Mouse (Mus musculus) intestine, embryonic 15.5 days (tissue): ENCODE measurements at regions not wholly inside any gene's neighbourhood (a gene's known extent, or its start where the extent isn't known, plus 50 kb on each side); places are given as distances from the start of the nearest gene placed in this dataset.

Source experiments
- ATAC-seq: fragments of 200-750 bp; cut with Nextera tagmentation; 2 replicates; pipeline ENCODE4 v1.8.0; 2017; ENCODE audit warnings: moderate TSS enrichment, moderate library complexity
- H3K27ac ChIP-seq: fragments of 300-500 bp; sonication (generic); 2 replicates; pipeline ENCODE4 v1.5.1; 2015; ENCODE audit warnings: mild to moderate bottlenecking, inconsistent platforms
- H3K27me3 ChIP-seq: fragments of 300-500 bp; sonication (generic); replicated peaks from 2 replicates; pipeline ENCODE4 v1.6.1; 2015; ENCODE audit warnings: inconsistent platforms
- H3K36me3 ChIP-seq: fragments of 300-500 bp; sonication (generic); 2 replicates; pipeline ENCODE4 v1.6.1; 2015; ENCODE audit warnings: inconsistent platforms
- H3K4me1 ChIP-seq: fragments of 300-500 bp; sonication (generic); replicated peaks from 2 replicates; pipeline ENCODE4 v1.6.1; 2015; ENCODE audit warnings: inconsistent platforms
- H3K4me2 ChIP-seq: fragments of 300-500 bp; sonication (generic); replicated peaks from 2 replicates; pipeline ENCODE4 v1.6.1; 2015; ENCODE audit warnings: mild to moderate bottlenecking, inconsistent platforms
- H3K4me3 ChIP-seq: fragments of 300-500 bp; sonication (generic); replicated peaks from 2 replicates; pipeline ENCODE4 v1.5.1; 2015; ENCODE audit warnings: inconsistent platforms
- H3K9ac ChIP-seq: fragments of 300-500 bp; sonication (generic); 2 replicates; pipeline ENCODE4 v1.6.1; 2015; ENCODE audit warnings: inconsistent platforms
- H3K9me3 ChIP-seq: fragments of 300-500 bp; sonication (generic); 2 replicates; pipeline ENCODE4 v1.6.1; 2016; ENCODE audit warnings: inconsistent platforms
- WGBS: fragments of 180-500 bp; shearing (Covaris S2); methylation state at CpG from one replicate; pipeline ENCODE4 v1.1.7; 2015; 5-methylcytosine and 5-hydroxymethylcytosine counted together

DNA sequence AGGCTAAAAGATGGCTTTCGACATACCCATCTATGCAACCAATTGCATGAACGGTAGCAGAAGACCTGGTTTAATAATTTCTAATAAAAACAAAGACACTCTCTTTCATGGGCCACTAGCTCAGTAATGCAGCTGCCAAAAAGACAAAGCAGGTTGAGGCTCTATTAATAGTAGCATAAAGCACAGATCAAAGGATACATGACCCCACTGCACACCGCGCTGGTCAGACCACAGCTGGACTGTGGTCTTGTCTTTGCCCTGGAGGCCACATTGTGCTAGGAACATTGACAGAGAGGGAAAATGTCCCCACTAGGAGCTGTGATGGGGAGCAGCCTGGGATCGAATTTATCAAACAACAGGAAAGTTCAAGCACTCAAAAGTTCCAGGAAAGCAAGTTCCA lies 79.3 kb upstream of the Ntf3 start:
- no peak for ATAC-seq
- Histone ChIP-seq H3K9me3 (no peaks in the 10 kb centered on the region), H3K36me3 (no peaks in the 10 kb centered on the region), H3K27ac (no peak overlapping the region), H3K4me3 (no peak overlapping the region), H3K9ac (no peak overlapping the region), H3K4me1 (no peaks in the 10 kb centered on the region), H3K4me2 (no peak overlapping the region), H3K27me3 (no peaks in the 10 kb centered on the region)
- WGBS: 91% methylated on average over 5 of the region's 5 CpGs

DNA sequence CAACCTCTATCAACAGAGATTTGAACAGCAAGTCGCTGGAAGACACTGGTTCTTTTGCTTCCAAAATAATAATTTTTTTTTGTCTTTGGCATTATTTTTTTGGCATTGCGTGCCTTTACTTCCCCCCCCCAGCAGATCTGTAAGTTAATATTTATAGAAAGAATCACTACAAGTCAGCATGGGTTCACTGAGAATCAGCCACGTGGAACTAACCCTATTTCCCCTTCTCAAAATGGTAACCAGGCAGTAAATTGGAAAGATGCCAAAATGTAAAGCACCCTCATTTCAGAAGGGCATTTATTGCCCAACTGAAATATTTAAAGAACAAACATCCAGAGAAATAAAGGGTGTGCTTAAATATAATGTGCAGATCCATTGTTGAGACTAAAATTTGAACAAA lies 78.7 kb upstream of the Ntf3 start:
- Histone ChIP-seq H3K27me3 (no peaks in the 10 kb centered on the region), H3K36me3 (no peaks in the 10 kb centered on the region), H3K9ac (no peak overlapping the region), H3K4me2 (no peak overlapping the region), H3K4me3 (no peak overlapping the region), H3K4me1 (no peaks in the 10 kb centered on the region), H3K27ac (no peak overlapping the region), H3K9me3 (no peaks in the 10 kb centered on the region)
- ATAC-seq: no peak
- 71% methylated on average over 3 of the region's 3 CpGs for WGBS

DNA sequence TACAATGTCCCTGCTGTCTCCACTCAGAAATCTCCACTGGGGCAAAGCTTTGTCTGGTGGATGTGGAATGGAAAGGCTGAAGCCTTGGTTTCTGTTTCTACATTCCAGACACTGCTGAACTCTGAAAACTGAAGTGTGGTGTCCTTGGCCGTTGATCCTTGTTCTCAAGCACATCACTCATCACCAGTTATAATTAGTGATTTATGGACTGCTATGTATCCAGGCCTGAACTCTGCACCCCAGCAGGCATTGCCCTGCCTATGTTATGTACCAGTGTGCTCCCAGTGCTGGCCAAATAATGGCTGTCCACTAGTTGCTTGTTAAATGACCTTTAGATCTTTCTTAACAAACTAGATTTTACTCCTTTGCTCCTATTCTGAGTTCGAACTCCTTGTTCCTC lies 75.6 kb upstream of the Ntf3 start:
- Histone ChIP-seq H3K27ac (no peak overlapping the region), H3K4me1 (no peaks in the 10 kb centered on the region), H3K27me3 (no peaks in the 10 kb centered on the region), H3K9me3 (no peaks in the 10 kb centered on the region), H3K36me3 (no peaks in the 10 kb centered on the region), H3K9ac (no peak overlapping the region), H3K4me2 (no peak overlapping the region), H3K4me3 (no peak overlapping the region)
- ATAC-seq: no peak
- 69% methylated on average over 2 of the region's 2 CpGs for WGBS

- WGBS: 65% methylated on average over 1 of the region's 1 CpGs
- Histone ChIP-seq H3K27ac (no peak overlapping the region), H3K4me3 (no peak overlapping the region), H3K9ac (no peak overlapping the region), H3K4me2 (no peak overlapping the region), H3K27me3 (no peaks in the 10 kb centered on the region), H3K4me1 (no peaks in the 10 kb centered on the region), H3K9me3 (no peaks in the 10 kb centered on the region), H3K36me3 (no peaks in the 10 kb centered on the region)
- no peak for ATAC-seq
Observed at GRCm38 (mm10) chr6:126240256-126240655, 73.5 kb upstream of the Ntf3 start.
